Mouse (Mus musculus): ENCODE data around the gene Izumo1r.

DNA sequence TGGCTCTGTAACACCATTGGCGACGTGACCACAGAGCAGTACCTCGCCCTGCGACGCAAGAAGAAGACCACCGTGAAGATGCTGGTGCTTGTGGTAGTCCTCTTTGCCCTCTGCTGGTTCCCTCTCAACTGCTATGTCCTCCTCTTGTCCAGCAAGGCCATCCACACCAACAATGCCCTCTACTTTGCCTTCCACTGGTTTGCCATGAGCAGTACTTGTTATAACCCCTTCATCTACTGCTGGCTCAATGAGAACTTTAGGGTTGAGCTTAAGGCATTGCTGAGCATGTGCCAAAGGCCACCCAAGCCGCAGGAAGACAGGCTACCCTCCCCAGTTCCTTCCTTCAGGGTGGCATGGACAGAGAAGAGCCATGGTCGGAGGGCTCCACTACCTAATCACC lies 35.4 kb downstream of the Izumo1r start:
- TF ChIP-seq CTCF (IDR thresholded peaks at IDR 0.05; ENCODE audit: borderline replicate concordance, insufficient read depth, low read depth, low read length) (no peak), POLR2A (IDR thresholded peaks at IDR 0.05; ENCODE audit: borderline replicate concordance, insufficient read depth, low read length) (no peak)
